Mouse (Mus musculus): ENCODE measurements around the gene Tarbp2. TPM values are rescaled to one million over a fixed set of nuclear protein-coding genes. Genes with fewer than 3 reads are reported as not detected.

Tarbp2 gene
- polyA plus RNA-seq, 1 experiment from 2014 or later = 108 TPM

DNA sequence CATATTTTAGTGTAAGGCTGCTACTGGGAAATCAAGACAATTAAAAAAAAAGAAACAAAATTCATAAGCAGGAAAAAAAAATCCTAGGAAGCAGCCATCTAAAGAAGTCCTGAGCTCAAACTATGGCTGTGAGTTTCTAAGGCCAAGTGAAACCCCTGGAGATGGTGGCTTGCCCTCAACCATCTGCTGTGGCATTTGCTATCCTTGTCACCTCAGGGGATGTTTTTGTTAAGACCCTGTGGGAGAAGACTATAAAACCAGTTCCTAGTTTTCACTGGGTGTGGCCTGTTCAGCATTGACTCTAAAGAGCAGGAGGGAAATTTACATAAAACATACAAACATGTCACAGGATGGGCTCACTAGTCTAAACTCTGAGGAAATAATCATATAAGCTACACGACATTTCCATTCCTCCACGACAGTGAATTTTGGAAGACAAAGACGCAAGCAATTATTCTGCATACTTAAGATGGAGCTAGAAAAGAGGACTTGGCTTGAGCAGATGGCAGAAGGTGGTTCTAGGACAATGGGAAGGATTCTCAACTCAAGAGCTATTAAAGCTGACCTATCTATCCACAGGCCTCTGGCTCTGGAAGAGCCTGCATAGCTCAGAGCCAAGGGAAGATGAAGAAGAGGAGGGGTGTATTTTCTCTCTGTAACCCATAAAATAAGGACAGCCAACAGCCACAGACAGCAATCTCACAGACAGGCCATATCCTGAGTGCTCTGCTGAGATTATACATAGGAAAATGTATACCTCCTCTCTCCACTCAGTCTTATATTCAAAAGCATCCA lies 14.3 kb downstream of the Tarbp2 start:
- H3K4me1 ChIP-seq = no peaks in the 10 kb centered on the region
- H3K9me3 ChIP-seq = no peaks in the 10 kb centered on the region
- no peak overlapping the region for H3K9ac ChIP-seq
- peaks cover 39% of the 10 kb centered on the region for H3K36me3 ChIP-seq (replicated peaks)
- WGBS = 87% methylated on average over 3 of the region's 3 CpGs
- ATAC-seq (replicated peaks) = no peak
- H3K27ac ChIP-seq = no peak overlapping the region
- H3K4me2 ChIP-seq = no peak overlapping the region
- H3K4me3 ChIP-seq = no peak overlapping the region
- H3K27me3 ChIP-seq (replicated peaks) = no peaks in the 10 kb centered on the region

DNA sequence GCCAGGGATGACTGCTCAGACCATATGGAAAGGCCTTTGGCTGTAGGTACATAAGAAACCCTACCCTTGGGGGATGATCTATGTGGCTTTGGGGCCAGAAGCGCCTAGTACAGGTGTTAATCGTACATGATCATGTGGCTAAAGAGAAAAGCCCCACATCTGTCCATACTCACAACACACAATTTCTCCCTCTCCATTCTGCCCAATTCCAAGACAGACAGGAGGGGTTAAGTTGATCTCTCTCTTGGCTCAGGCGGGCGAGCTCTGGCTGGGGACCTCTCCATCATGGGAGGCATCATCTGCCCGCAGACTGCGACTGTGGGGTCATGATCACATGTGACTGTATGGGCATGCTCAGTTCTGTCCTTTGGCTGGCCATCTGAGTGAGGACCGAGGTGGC lies 15.9 kb downstream of the Tarbp2 start:
- H3K36me3 ChIP-seq (replicated peaks) = peaks cover 42% of the 10 kb centered on the region
- H3K27me3 ChIP-seq (replicated peaks) = no peaks in the 10 kb centered on the region
- H3K4me1 ChIP-seq = no peaks in the 10 kb centered on the region
- H3K4me3 ChIP-seq = no peak overlapping the region
- no peak for ATAC-seq (replicated peaks)
- no peak overlapping the region for H3K4me2 ChIP-seq
- H3K9ac ChIP-seq = no peak overlapping the region
- 96% methylated on average over 7 of the region's 7 CpGs for WGBS
- no peaks in the 10 kb centered on the region for H3K9me3 ChIP-seq
- H3K27ac ChIP-seq = no peak overlapping the region

DNA sequence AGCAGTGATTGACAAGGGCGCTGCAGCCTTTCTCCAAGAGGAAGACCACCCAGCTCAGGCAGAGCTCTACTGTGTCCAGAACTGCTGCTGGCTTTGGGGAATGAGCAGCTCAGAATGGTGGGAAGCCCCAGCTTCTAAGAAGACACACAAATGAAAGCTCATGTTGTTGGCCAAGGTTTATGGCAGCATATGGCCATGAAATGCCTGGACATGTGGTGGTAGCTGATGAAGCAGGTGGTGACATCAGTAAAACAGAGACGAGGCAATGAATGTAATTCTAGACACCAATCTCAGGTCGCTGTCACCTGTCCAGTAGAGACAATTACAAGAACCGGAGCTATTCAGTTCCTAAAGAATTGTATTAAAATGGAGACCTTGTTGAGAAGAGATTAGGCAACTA lies 26.8 kb downstream of the Tarbp2 start:
- H3K4me3 ChIP-seq = no peak overlapping the region
- peaks cover 19% of the 10 kb centered on the region; the same call in 1 of the 2 replicates for H3K36me3 ChIP-seq (replicated peaks)
- no peak overlapping the region for H3K9ac ChIP-seq
- 91% methylated on average over 4 of the region's 4 CpGs for WGBS
- H3K4me1 ChIP-seq = peaks cover 7% of the 10 kb centered on the region; the same call in 1 of the 2 replicates
- H3K9me3 ChIP-seq = no peaks in the 10 kb centered on the region
- H3K27ac ChIP-seq = no peak overlapping the region
- H3K4me2 ChIP-seq = no peak overlapping the region
- ATAC-seq (replicated peaks) = no peak
- no peaks in the 10 kb centered on the region for H3K27me3 ChIP-seq (replicated peaks)

DNA sequence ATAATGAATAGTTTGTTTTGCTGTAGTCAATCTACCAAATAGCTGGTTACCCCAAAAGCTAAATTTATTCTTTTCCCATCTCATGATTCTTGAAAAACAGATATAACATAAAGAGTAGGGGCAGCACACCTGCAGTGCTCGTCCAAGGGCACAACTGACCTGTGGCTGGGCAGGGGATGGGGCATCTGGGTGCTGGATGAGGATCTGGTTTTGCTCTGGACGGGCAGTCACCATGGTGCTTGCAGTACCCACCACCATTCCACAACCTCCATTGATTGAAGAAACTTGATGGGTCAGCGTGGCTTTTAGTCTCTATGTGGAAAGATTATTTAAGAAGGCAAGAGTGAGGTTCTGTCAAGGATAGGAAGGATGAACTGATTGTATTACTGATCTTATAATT lies 28.3 kb downstream of the Tarbp2 start:
- no peak overlapping the region for H3K4me2 ChIP-seq
- no peaks in the 10 kb centered on the region for H3K9me3 ChIP-seq
- ATAC-seq (replicated peaks) = no peak
- H3K4me1 ChIP-seq = peaks cover 7% of the 10 kb centered on the region; the same call in 1 of the 2 replicates
- 0 out of 2 replicates have a peak, but pooled peaks cover 14% of the 10 kb centered on the region for H3K36me3 ChIP-seq (replicated peaks)
- 87% methylated on average over 3 of the region's 3 CpGs for WGBS
- no peak overlapping the region for H3K27ac ChIP-seq
- no peak overlapping the region for H3K4me3 ChIP-seq
- no peaks in the 10 kb centered on the region for H3K27me3 ChIP-seq (replicated peaks)
- no peak overlapping the region for H3K9ac ChIP-seq

DNA sequence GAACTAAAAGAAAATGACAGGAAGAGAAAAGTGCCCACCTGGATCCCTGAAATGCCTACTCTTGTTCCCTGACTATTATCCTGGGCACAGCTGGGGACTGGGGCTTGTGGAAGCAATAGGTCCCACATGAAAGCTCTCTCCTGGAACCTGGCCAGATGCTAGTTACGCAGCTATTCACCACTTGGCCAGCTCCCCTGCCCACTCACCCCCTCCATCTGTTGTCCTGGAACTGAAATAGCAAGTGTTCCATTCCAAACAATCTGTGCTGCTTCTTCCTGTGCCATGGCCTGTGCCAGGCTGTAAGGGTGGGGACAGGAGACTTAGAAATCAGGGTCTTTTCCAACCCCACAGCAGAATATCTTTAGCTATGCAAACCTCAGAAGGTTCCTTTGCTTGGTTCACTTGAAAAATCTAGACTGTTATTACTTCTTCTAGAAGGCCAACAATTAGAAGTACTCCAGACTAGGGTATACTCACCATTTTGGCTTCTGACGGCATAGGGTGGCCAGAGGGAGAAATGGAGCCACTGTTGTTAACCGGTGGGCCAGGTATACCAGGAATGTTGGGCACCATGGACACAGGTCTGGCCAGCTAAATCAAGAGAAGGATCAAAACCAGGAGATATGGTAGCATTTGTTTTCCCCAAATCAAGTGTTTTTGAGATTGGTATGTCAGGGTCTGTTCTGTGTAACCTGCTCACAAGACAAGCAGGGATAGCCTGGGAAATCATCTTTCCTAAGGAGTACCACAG lies 28.9 kb downstream of the Tarbp2 start:
- Histone ChIP-seq H3K9ac (no peak overlapping the region), H3K36me3 (replicated peaks) (0 out of 2 replicates have a peak, but pooled peaks cover 15% of the 10 kb centered on the region), H3K4me2 (no peak overlapping the region), H3K4me3 (no peak overlapping the region), H3K9me3 (no peaks in the 10 kb centered on the region), H3K27me3 (replicated peaks) (no peaks in the 10 kb centered on the region), H3K27ac (0 out of 2 replicates have a peak overlapping the region, but pooled peaks have one; percentile 20), H3K4me1 (peaks cover 7% of the 10 kb centered on the region; the same call in 1 of the 2 replicates)
- 81% methylated on average over 3 of the region's 3 CpGs for WGBS
- 0 out of 2 replicates have a peak, but pooled peaks have one; percentile 27 for ATAC-seq (replicated peaks)

DNA sequence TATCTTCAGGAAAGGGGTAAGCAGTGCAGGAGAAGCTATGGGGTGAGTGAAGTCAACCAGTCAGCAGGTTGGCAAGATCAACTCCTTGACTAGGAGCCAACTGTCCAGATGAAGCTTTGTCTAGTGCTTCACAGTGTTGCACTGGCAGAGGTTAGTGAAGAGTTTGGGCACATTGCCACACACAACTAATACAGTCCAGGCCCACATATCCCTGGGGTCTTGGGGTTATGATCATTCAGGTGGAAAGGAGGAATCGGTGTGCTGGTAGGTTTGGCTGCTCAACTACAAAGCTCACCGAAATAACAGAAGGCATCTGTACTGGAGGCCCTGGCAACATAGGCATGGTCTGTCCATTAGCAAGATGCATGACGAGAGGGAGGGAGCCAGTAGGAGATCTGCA lies 29.5 kb downstream of the Tarbp2 start:
- Histone ChIP-seq H3K4me2 (no peak overlapping the region), H3K36me3 (replicated peaks) (peaks cover 15% of the 10 kb centered on the region; the same call in 1 of the 2 replicates), H3K27ac (0 out of 2 replicates have a peak overlapping the region, but pooled peaks have one; percentile 20), H3K4me3 (no peak overlapping the region), H3K9ac (no peak overlapping the region), H3K4me1 (peaks cover 7% of the 10 kb centered on the region; the same call in 1 of the 2 replicates), H3K27me3 (replicated peaks) (no peaks in the 10 kb centered on the region), H3K9me3 (no peaks in the 10 kb centered on the region)
- 77% methylated on average over 3 of the region's 3 CpGs for WGBS
- ATAC-seq (replicated peaks) = no peak

DNA sequence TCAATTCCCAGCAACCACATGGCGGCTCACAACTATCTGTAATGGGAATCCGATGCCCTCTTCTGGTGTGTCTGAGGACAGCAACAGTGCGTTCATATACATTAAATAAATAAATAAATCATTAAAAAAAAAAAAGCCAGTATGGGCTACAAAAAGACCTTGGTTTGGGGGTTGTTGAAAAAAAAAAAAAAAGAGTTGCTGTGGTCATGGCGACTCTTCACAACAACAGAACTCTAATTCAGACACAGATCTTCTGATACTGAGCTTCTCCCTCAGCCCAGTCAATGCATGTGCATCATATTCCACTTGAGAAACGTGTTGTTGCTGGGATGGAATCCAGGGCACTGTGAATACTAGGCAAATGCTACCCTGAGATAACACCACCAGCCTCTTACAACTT lies 34.6 kb downstream of the Tarbp2 start:
- Histone ChIP-seq H3K36me3 (replicated peaks) (peaks cover 15% of the 10 kb centered on the region; the same call in 1 of the 2 replicates), H3K27ac (no peak overlapping the region), H3K4me2 (no peak overlapping the region), H3K9ac (no peak overlapping the region), H3K4me1 (no peaks in the 10 kb centered on the region), H3K4me3 (no peak overlapping the region), H3K9me3 (no peaks in the 10 kb centered on the region), H3K27me3 (replicated peaks) (no peaks in the 10 kb centered on the region)
- no peak for ATAC-seq (replicated peaks)
- WGBS = 96% methylated on average over 5 of the region's 5 CpGs

DNA sequence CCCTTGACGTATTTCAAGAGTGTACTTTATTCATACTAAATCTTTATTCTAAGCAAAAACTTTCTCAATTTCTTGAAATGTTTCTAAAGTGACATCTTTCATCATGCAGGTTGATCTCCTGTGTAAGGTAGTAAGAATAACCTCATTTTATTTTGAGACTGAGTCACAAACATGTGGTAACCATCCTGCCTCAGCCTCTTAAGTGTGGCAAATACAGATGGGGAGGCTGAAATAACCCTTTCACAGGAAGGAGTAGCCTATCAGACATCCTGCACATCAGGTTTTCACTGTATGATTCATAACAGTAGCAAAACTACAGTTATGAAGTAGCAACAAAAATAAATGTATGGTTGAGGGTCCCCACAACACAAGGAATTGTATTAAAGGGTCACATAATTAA lies 37.6 kb downstream of the Tarbp2 start:
- H3K9ac ChIP-seq = no peak overlapping the region
- H3K4me1 ChIP-seq = no peaks in the 10 kb centered on the region
- ATAC-seq (replicated peaks) = no peak
- H3K27ac ChIP-seq = no peak overlapping the region
- no peak overlapping the region for H3K4me2 ChIP-seq
- no peaks in the 10 kb centered on the region for H3K27me3 ChIP-seq (replicated peaks)
- H3K9me3 ChIP-seq = no peaks in the 10 kb centered on the region
- no peak overlapping the region for H3K4me3 ChIP-seq
- peaks cover 17% of the 10 kb centered on the region; the same call in 1 of the 2 replicates for H3K36me3 ChIP-seq (replicated peaks)
- WGBS = 100% methylated on average over 1 of the region's 1 CpGs

DNA sequence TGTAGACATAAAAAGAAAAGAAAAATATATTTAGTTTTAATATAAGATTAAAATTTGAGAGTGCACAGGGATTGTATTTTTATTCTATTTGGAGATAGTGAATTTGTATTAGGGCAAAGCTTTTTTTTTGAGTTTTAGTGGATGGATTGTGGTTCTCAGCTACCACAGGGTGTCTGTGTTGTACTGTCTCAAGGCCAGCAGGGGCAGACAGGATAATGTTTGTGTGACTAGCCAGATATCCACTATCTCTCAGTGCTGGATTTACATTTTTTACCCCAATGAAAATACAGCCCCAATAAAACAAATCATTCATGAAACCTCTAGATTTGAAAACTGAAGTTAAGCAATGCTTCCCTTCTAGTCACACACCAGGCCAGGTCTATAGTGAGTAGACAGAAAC lies 39.6 kb downstream of the Tarbp2 start:
- ATAC-seq (replicated peaks) = no peak
- Histone ChIP-seq H3K9ac (no peak overlapping the region), H3K27me3 (replicated peaks) (no peaks in the 10 kb centered on the region), H3K9me3 (no peaks in the 10 kb centered on the region), H3K36me3 (replicated peaks) (peaks cover 14% of the 10 kb centered on the region; the same call in 1 of the 2 replicates), H3K4me1 (no peaks in the 10 kb centered on the region), H3K27ac (no peak overlapping the region), H3K4me3 (no peak overlapping the region), H3K4me2 (no peak overlapping the region)

DNA sequence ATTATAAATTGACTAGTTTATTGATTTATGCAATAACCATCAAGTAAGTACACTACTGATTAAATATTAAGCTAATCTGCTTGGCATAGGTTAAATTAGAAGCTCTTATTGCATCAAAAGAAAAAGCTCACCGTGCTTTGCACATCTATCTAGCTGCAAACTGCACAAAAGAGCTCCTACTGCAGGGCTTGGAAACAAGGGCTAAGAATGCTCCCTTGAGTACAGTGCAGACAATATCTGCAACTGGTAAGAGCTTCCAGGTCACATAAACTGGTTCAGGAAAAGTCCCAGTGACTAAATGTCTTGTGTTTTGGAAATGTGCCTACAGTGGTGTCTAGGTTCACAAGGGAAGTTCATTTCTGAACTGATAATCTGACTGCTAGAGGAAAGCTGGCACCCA lies 44.5 kb downstream of the Tarbp2 start:
- H3K27ac ChIP-seq = no peak overlapping the region
- WGBS = 73% methylated on average over 1 of the region's 1 CpGs

DNA sequence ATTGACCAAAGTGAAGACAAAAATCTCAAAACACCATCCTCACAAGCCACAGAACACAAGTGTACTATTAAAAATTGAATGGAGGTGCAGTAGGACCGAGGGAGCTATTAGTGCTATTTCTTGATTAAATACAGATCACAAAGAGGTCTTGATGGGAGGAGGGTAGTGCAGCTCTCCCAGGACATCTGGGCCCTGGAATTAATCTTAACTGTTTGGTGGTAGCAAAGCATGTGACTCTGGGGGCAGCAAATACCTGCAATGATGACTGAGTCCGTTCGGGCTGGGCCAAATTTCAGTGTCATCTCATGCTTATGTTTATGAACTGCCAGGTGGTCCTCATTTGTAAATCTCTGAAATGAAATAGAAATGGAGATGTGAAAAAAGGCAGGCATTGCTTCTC lies 45.1 kb downstream of the Tarbp2 start:
- no peak overlapping the region for H3K27ac ChIP-seq
- no peaks in the 10 kb centered on the region for H3K27me3 ChIP-seq (replicated peaks)
- no peak overlapping the region for H3K9ac ChIP-seq
- ATAC-seq (replicated peaks) = no peak
- H3K36me3 ChIP-seq (replicated peaks) = 0 out of 2 replicates have a peak, but pooled peaks cover 3% of the 10 kb centered on the region
- H3K4me2 ChIP-seq = no peak overlapping the region
- 77% methylated on average over 3 of the region's 3 CpGs for WGBS
- H3K9me3 ChIP-seq = no peaks in the 10 kb centered on the region
- H3K4me3 ChIP-seq = no peak overlapping the region
- H3K4me1 ChIP-seq = no peaks in the 10 kb centered on the region

More for the DNA sequence above, 44.5 kb downstream of the Tarbp2 start:
- H3K36me3 ChIP-seq (replicated peaks) = 0 out of 2 replicates have a peak, but pooled peaks cover 3% of the 10 kb centered on the region
- no peak for ATAC-seq (replicated peaks)
- H3K4me1 ChIP-seq = no peaks in the 10 kb centered on the region
- no peaks in the 10 kb centered on the region for H3K27me3 ChIP-seq (replicated peaks)
- H3K4me2 ChIP-seq = no peak overlapping the region
- H3K9me3 ChIP-seq = no peaks in the 10 kb centered on the region
- no peak overlapping the region for H3K9ac ChIP-seq
- no peak overlapping the region for H3K4me3 ChIP-seq

DNA sequence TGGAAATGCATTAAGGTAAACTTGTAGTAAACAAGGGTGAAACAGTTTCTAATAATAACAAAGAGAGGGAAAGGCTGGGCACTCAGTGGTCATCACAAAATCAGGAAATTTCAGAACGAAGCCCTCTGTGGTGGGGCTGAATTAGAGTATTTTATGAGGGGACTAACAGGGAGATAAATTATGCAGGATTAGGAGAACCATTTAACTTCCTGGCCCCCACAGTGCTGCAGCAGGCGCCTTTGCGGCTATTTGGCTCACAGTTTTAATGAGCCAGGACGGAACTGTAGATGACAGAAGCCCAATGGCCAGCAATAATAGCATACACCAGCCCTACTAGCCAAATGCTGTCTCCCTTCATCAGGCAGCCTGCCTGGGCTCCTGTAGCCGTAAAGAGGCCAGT lies 45.7 kb downstream of the Tarbp2 start:
- 74% methylated on average over 5 of the region's 5 CpGs for WGBS

More for the DNA sequence above, 45.7 kb downstream of the Tarbp2 start:
- no peak overlapping the region for H3K27ac ChIP-seq
- no peak overlapping the region for H3K4me3 ChIP-seq
- H3K36me3 ChIP-seq (replicated peaks) = 0 out of 2 replicates have a peak, but pooled peaks cover 3% of the 10 kb centered on the region
- H3K9ac ChIP-seq = no peak overlapping the region
- H3K4me2 ChIP-seq = no peak overlapping the region
- ATAC-seq (replicated peaks) = no peak
- H3K27me3 ChIP-seq (replicated peaks) = no peaks in the 10 kb centered on the region
- no peaks in the 10 kb centered on the region for H3K9me3 ChIP-seq
- H3K4me1 ChIP-seq = no peaks in the 10 kb centered on the region

Measured in midbrain, embryonic 15.5 days (tissue).